Mouse (Mus musculus) heart, embryonic 11.5 days (tissue): ENCODE measurements at regions not wholly inside any gene's neighbourhood (a gene's known extent, or its start where the extent isn't known, plus 50 kb on each side); places are given as distances from the start of the nearest gene placed in this dataset.

ENCODE experiments used
- ATAC-seq: fragments of 200-750 bp; cut with Nextera tagmentation; replicated peaks from 2 replicates; pipeline ENCODE4 v1.8.0; 2017; ENCODE audit warnings: moderate library complexity; ENCODE audit not compliant: insufficient number of reproducible peaks, low FRiP score, low TSS enrichment
- H3K27ac ChIP-seq: fragments of 300-500 bp; sonication (generic); 2 replicates; pipeline ENCODE4 v1.5.1; 2014; ENCODE audit warnings: mild to moderate bottlenecking, low read depth, low read length
- H3K27me3 ChIP-seq: fragments of 300-500 bp; sonication (generic); 2 replicates; pipeline ENCODE4 v1.6.1; 2014; ENCODE audit warnings: mild to moderate bottlenecking, low read length, mixed read lengths; ENCODE audit not compliant: control insufficient read depth, insufficient read depth
- H3K36me3 ChIP-seq: fragments of 300-500 bp; sonication (generic); 2 replicates; pipeline ENCODE4 v1.6.1; 2014; ENCODE audit warnings: mild to moderate bottlenecking, low read length, moderate library complexity, mixed read lengths; ENCODE audit not compliant: control insufficient read depth, insufficient read depth
- H3K4me1 ChIP-seq: fragments of 300-500 bp; sonication (generic); 2 replicates; pipeline ENCODE4 v1.6.1; 2014; ENCODE audit warnings: low read length; ENCODE audit not compliant: control insufficient read depth, insufficient read depth
- H3K4me2 ChIP-seq: fragments of 300-500 bp; sonication (generic); 2 replicates; pipeline ENCODE4 v1.6.1; 2014; ENCODE audit warnings: mild to moderate bottlenecking, moderate library complexity
- H3K4me3 ChIP-seq: fragments of 300-500 bp; sonication (generic); 2 replicates; pipeline ENCODE4 v1.5.1; 2014; ENCODE audit warnings: low read depth, low read length
- H3K9ac ChIP-seq: fragments of 300-500 bp; sonication (generic); 2 replicates; pipeline ENCODE4 v1.6.1; 2014; ENCODE audit warnings: mild to moderate bottlenecking, low read depth, low read length, moderate library complexity
- H3K9me3 ChIP-seq: fragments of 300-500 bp; sonication (generic); replicated peaks from 2 replicates; pipeline ENCODE4 v1.6.1; 2016; ENCODE audit warnings: low read length; ENCODE audit not compliant: control insufficient read depth
- WGBS: fragments of 180-500 bp; shearing (Covaris S2); extraction: QIAGEN DNeasy Blood & Tissue Kit; methylation state at CpG from one replicate; pipeline ENCODE4 v1.1.7; 2014; ENCODE audit not compliant: insufficient replicate concordance; 5-methylcytosine and 5-hydroxymethylcytosine counted together

GRCm38 (mm10) chr4:55208386-55209345, 141.2 kb upstream of the Rad23b start:
- no peaks in the 10 kb centered on the region for H3K27me3 ChIP-seq
- no peak overlapping the region for H3K27ac ChIP-seq
- peak overlapping the region; percentile 54 for H3K4me2 ChIP-seq
- WGBS: 16% methylated on average over 21 of the region's 21 CpGs
- no peaks in the 10 kb centered on the region for H3K9me3 ChIP-seq
- H3K4me1 ChIP-seq: peaks cover 11% of the 10 kb centered on the region
- no peaks in the 10 kb centered on the region for H3K36me3 ChIP-seq
- H3K4me3 ChIP-seq: no peak overlapping the region
- no peak for ATAC-seq
- H3K9ac ChIP-seq: peak overlapping the region; percentile 28

- no peak overlapping the region for H3K9ac ChIP-seq
- H3K36me3 ChIP-seq: no peaks in the 10 kb centered on the region
- no peak for ATAC-seq
- no peak overlapping the region for H3K27ac ChIP-seq
- no peak overlapping the region for H3K4me3 ChIP-seq
- no peaks in the 10 kb centered on the region for H3K27me3 ChIP-seq
- H3K9me3 ChIP-seq: no peaks in the 10 kb centered on the region
- no peak overlapping the region for H3K4me2 ChIP-seq
- H3K4me1 ChIP-seq: no peaks in the 10 kb centered on the region
- WGBS: 51% methylated on average over 9 of the region's 9 CpGs
Observed at GRCm38 (mm10) chr4:55215425-55216174, 134.2 kb upstream of the Rad23b start.

GRCm38 (mm10) chr4:55216175-55216545, 133.7 kb upstream of the Rad23b start:
- Histone ChIP-seq H3K4me3 (no peak overlapping the region), H3K4me2 (no peak overlapping the region)

GRCm38 (mm10) chr4:55225766-55226165, 124.1 kb upstream of the Rad23b start:
- H3K9me3 ChIP-seq: no peaks in the 10 kb centered on the region
- no peaks in the 10 kb centered on the region for H3K36me3 ChIP-seq
- no peak overlapping the region for H3K4me2 ChIP-seq
- no peaks in the 10 kb centered on the region for H3K27me3 ChIP-seq
- H3K9ac ChIP-seq: no peak overlapping the region
- H3K4me1 ChIP-seq: no peaks in the 10 kb centered on the region
- H3K27ac ChIP-seq: no peak overlapping the region
- H3K4me3 ChIP-seq: no peak overlapping the region
- ATAC-seq: no peak
- 77% methylated on average over 5 of the region's 5 CpGs for WGBS

More at GRCm38 (mm10) chr4:55216175-55216545, 133.7 kb upstream of the Rad23b start:
- no peaks in the 10 kb centered on the region for H3K9me3 ChIP-seq
- no peaks in the 10 kb centered on the region for H3K4me1 ChIP-seq
- no peak for ATAC-seq
- H3K36me3 ChIP-seq: no peaks in the 10 kb centered on the region
- no peak overlapping the region for H3K9ac ChIP-seq
- WGBS: 55% methylated on average over 6 of the region's 6 CpGs
- no peaks in the 10 kb centered on the region for H3K27me3 ChIP-seq
- H3K27ac ChIP-seq: no peak overlapping the region

GRCm38 (mm10) chr4:55227394-55227793, 122.4 kb upstream of the Rad23b start:
- WGBS: 35% methylated on average over 3 of the region's 3 CpGs
- Histone ChIP-seq H3K27me3 (no peaks in the 10 kb centered on the region), H3K9ac (no peak overlapping the region), H3K9me3 (no peaks in the 10 kb centered on the region), H3K27ac (no peak overlapping the region), H3K36me3 (no peaks in the 10 kb centered on the region), H3K4me3 (no peak overlapping the region), H3K4me2 (no peak overlapping the region), H3K4me1 (no peaks in the 10 kb centered on the region)
- ATAC-seq: no peak

- no peaks in the 10 kb centered on the region for H3K36me3 ChIP-seq
- no peaks in the 10 kb centered on the region for H3K4me1 ChIP-seq
- no peak for ATAC-seq
- H3K4me3 ChIP-seq: no peak overlapping the region
- no peak overlapping the region for H3K27ac ChIP-seq
- WGBS: 28% methylated on average over 4 of the region's 4 CpGs
- no peaks in the 10 kb centered on the region for H3K9me3 ChIP-seq
- H3K9ac ChIP-seq: no peak overlapping the region
- no peaks in the 10 kb centered on the region for H3K27me3 ChIP-seq
- H3K4me2 ChIP-seq: no peak overlapping the region
Observed at GRCm38 (mm10) chr4:55231522-55231921, 118.3 kb upstream of the Rad23b start.

- no peaks in the 10 kb centered on the region for H3K36me3 ChIP-seq
- no peak overlapping the region for H3K4me3 ChIP-seq
- WGBS: 59% methylated on average over 6 of the region's 6 CpGs
- no peak overlapping the region for H3K9ac ChIP-seq
- no peak for ATAC-seq
- no peaks in the 10 kb centered on the region for H3K9me3 ChIP-seq
- no peak overlapping the region for H3K4me2 ChIP-seq
- no peaks in the 10 kb centered on the region for H3K4me1 ChIP-seq
- no peak overlapping the region for H3K27ac ChIP-seq
- no peaks in the 10 kb centered on the region for H3K27me3 ChIP-seq
Observed at GRCm38 (mm10) chr4:55237856-55238255, 112.0 kb upstream of the Rad23b start.

GRCm38 (mm10) chr4:55240450-55240849, 109.4 kb upstream of the Rad23b start:
- no peak for ATAC-seq
- Histone ChIP-seq H3K27me3 (no peaks in the 10 kb centered on the region), H3K4me1 (no peaks in the 10 kb centered on the region), H3K9ac (no peak overlapping the region), H3K9me3 (no peaks in the 10 kb centered on the region), H3K4me3 (no peak overlapping the region), H3K36me3 (no peaks in the 10 kb centered on the region), H3K27ac (no peak overlapping the region), H3K4me2 (no peak overlapping the region)
- WGBS: 4% methylated on average over 7 of the region's 7 CpGs
